Mouse (Mus musculus) retina, adult 2 months (tissue): ENCODE results near the gene Gm20696.

ENCODE experiments used
- DNase-seq: peaks from one replicate; pipeline ENCODE4 v3.0.0-alpha.2; 2012; ENCODE audit warnings: low read depth, low spot score

The Gm20696 gene

DNA sequence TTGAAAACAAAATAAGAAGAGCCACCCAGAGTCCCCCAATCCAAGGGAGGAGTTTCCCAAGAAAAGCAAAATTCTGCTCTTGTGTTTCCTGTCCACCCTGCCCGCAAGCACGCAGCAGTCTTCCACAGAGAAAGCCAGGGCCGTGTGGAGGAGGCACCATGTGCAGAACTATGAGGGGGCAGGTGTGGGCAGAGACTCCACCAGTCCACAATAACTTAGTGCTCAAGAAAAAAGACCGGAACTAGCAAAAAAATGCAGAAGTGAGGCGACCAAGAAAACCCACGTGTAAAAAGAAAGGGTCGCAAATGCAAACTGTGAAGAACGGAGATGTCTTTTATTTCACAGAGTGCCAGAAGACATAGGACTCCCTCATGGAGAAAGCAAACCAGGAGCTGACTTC lies 371.1 kb downstream of the Gm20696 start:
- no peak for DNase-seq

DNA sequence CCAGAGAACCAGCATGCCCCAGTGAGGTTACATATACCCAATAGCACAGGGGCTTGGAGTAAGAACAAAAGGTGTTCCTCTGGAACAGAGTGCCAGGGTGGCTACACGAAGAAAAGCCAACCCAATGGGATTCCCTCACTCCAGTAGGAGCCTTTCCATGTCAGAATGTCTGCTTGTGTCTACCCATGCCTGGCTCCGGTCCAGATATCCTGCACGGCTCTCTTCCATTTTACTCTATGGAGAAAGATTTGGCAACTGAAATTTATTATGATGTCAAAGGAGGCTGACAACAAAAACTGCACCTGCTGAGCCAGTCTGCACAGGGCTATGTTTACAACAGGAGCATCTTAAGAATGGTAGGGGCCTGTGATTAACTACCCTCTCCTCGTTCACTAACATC lies 377.4 kb downstream of the Gm20696 start:
- no peak for DNase-seq

DNA sequence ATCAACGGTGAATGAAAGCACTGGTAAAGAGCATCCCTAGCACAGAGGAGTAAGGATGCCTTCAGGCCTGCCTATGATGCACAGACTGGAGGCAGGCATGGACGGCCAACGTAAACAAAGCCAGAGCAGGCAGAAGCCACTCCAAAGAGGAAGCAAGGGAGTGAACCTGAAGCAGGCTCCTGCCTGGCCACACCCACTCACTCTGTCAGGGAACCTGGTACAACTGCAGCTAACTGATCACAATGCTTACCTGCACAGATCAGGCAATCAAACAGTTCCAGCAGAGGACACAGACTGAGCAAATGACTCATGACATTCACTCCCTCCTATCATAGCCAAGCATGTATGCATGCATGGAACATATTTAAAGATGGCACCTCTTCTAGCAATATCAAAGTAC lies 381.6 kb downstream of the Gm20696 start:
- no peak for DNase-seq

- DNase-seq, result no peak
Observed at GRCm38 (mm10) chr6:99284019-99284418, 382.6 kb downstream of the Gm20696 start.

GRCm38 (mm10) chr6:99282866-99283657 lies 383.5 kb downstream of the Gm20696 start:
- no peak for DNase-seq

GRCm38 (mm10) chr6:99281433-99281832 lies 385.2 kb downstream of the Gm20696 start:
- no peak for DNase-seq

DNA sequence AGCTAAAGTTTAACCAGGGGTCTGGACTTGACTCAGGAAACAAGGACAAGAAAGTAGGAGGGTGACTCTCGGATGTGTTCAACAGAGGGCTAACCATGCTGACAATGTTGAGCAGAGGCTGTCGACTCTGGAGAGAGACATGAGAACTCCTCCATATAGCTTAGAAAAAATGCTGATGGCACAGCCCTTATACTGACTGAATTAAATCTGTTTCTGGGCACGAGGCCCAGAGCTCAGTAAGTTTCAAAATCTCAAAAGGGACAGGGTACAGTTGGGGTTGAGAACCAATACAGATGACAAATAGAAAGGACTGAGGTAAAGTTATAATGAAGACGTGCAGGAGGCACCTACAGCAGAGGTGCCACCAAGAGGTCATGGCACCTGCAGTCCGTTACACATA lies 386.0 kb downstream of the Gm20696 start:
- no peak for DNase-seq

DNA sequence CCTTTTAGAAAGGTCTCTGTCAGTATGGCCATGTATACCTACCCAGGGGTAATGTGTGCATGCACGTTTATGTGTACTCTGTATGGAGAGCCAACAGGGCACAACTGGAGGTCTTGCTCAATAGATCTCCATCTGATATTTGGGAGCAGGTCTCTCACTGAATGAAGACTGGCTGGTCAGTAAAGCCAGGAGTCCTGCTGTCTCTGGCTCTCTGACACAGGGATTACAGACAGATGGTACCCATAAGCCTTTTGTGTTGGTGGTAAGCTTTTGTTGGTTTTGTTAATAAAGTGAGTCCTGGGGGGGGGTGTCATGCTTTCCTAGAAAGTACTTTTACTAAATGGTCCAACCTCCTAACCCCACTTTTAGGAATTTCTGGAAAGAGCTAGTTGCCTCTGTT lies 389.3 kb downstream of the Gm20696 start:
- no peak for DNase-seq

GRCm38 (mm10) chr6:99276297-99276653 lies 390.3 kb downstream of the Gm20696 start:
- no peak for DNase-seq

- DNase-seq, result no peak
Observed at GRCm38 (mm10) chr6:99275381-99276296, 391.0 kb downstream of the Gm20696 start.

- no peak for DNase-seq
Observed at GRCm38 (mm10) chr6:99274667-99275066, 391.9 kb downstream of the Gm20696 start.

DNA sequence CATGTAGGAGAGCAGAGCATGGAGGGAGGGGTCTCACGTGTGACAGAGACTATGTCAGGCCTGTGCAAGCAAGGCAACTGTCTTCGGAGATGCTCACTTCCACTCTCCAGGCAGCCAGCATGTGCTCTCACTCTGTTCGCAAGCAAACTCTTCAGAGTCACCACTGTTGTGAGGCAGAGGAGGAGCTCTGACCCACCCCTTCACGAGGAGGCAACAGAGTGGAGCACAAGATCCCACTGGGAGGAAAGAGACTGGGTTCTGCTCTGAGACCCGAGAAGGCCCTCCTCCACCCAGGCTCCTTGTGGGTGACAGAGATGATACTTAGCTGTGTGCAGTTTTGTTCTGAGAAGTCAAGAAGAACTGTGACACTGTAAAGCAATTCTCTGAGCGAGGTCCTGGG lies 392.4 kb downstream of the Gm20696 start:
- no peak for DNase-seq

DNA sequence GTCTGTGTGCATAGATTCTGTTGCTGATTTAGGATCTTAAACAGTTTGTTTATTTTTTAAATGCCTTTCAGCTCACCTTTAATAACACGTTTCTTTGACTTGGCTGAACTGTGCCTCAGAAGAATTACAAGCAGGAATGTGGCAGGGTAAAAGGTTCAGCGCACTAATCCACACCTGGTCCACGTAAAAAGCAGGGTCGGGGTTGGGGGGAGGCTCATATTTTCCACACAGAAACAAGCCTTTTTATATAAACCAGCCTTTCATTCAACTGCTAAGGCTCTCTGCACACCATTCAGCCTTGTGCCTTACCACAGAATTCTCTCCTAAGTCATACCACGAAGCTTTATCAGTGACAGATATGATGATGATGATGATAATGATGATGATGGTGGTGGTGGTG lies 393.4 kb downstream of the Gm20696 start:
- DNase-seq, result no peak

- DNase-seq, result no peak
Observed at GRCm38 (mm10) chr6:99272174-99272573, 394.4 kb downstream of the Gm20696 start.

GRCm38 (mm10) chr6:99271741-99272140 lies 394.9 kb downstream of the Gm20696 start:
- DNase-seq, result no peak

DNA sequence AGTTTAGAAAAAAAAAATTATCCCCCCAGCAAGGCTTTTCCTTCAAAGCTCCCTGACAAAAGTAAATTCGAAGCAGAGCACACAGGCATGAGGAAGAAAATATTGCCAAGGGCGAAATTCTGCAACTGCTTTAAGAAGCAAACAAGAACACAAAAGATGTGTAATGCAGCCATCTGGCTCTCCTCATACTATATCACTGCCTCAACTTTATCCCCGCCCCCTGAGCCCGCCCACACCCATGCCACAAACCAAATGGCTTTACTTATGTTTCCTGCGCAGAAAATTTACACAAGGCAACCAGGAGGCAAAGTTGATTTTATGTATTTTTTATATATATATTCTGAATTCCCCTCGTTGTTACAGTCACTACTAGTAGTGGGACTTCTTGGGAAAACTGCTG lies 396.7 kb downstream of the Gm20696 start:
- DNase-seq, result no peak

DNA sequence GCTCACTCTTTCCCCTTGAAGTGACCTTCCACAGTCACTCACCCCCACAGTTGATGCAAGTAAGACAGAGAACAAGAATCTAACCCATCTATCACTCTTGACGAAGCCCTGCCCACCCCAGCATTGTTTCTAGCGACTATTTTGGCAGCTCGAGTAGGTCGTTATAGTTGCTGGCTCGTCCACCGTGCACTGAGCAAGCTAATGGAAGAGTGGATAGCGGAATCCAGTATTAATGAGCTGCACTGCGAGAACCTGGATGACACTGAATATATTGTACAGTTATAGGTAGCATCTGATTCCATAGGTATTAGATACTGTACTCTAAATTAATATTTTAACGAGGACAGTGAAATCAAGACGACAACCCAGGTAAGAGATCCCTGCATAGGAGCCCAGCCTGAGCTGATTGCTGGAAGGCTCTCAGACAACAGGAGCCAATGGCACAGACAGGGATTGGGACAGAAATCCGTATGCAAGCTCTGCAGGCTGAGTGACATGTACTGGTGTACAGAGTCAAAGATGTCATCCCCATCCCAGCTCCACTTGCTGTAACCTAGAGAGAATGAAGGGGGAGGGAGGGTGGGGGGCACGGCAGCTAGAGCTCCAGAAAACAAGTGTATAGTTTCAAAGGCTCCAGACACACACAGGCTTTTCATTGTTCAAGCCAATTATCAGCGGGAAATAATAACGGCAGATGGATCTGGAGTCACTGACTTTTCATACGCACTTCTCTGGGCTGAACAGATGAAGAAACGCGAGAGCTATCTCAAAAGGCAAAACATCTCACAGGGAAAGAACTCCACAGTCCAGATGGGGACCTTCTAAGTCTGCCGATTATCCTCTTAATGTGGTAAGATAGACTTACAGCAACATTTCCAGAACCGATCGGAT lies 398.2 kb downstream of the Gm20696 start:
- DNase-seq, result no peak

DNA sequence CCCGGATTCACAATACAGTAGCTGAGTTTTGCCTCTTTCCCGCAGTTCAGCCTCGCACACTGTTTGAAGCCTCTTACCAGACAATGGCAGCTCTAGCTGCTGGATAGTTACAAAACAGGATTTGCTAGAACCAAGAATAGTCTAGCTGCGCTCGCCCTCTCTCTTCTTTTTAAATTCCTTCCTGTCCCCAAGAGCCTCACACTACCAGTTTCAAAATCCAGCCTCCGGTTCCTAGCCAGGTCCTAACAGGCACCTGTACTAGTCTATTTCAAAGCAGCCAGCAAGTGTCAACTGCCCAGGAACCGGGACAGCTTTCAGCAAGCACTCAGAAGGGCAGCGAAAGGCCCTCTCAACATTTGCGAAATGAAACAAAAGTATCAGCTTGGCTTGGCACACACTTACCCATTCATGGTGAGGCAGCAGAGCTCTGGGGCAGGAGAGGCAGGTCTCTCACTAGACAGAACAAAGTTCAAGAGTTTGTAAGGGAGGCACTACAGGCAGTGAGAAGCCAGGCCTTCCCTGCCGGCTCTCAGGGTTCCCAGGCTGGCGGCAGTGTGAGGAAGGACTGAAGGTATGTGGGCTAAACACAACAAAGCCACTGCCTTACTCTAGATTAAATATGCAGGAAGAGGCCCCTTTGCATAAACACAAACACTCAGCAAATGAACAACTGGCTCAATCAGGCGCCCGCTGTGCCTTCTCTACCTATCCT lies 400.5 kb downstream of the Gm20696 start:
- no peak for DNase-seq

- no peak for DNase-seq
Observed at GRCm38 (mm10) chr6:99265173-99265572, 401.4 kb downstream of the Gm20696 start.

GRCm38 (mm10) chr6:99264192-99265093 lies 402.2 kb downstream of the Gm20696 start:
- no peak for DNase-seq
